Mouse (Mus musculus) neural tube, embryonic 12.5 days (tissue): ENCODE measurements around the gene Fgf23. TPM values are rescaled to one million over a fixed set of nuclear protein-coding genes. Genes with fewer than 3 reads are reported as not detected.

ENCODE experiments used
- ATAC-seq: fragments of 200-750 bp; cut with Nextera tagmentation; 2 replicates; pipeline ENCODE4 v1.8.0; 2017; ENCODE audit warnings: low read depth, mild to moderate bottlenecking, moderate TSS enrichment, moderate library complexity; ENCODE audit not compliant: low FRiP score
- H3K27ac ChIP-seq: fragments of 300-500 bp; sonication (generic); 2 replicates; pipeline ENCODE4 v1.5.1; 2016
- H3K27me3 ChIP-seq: fragments of 300-500 bp; sonication (generic); replicated peaks from 2 replicates; pipeline ENCODE4 v1.6.1; 2016; ENCODE audit warnings: mild to moderate bottlenecking
- H3K36me3 ChIP-seq: fragments of 300-500 bp; sonication (generic); 2 replicates; pipeline ENCODE4 v1.6.1; 2016; ENCODE audit warnings: mild to moderate bottlenecking
- H3K4me1 ChIP-seq: fragments of 300-500 bp; sonication (generic); 2 replicates; pipeline ENCODE4 v1.6.1; 2016
- H3K4me2 ChIP-seq: fragments of 300-500 bp; sonication (generic); replicated peaks from 2 replicates; pipeline ENCODE4 v1.6.1; 2016; ENCODE audit warnings: mild to moderate bottlenecking
- H3K4me3 ChIP-seq: fragments of 300-500 bp; sonication (generic); 2 replicates; pipeline ENCODE4 v1.5.1; 2016
- H3K9ac ChIP-seq: fragments of 300-500 bp; sonication (generic); 2 replicates; pipeline ENCODE4 v1.6.1; 2016; ENCODE audit warnings: mild to moderate bottlenecking
- H3K9me3 ChIP-seq: fragments of 300-500 bp; sonication (generic); 2 replicates; pipeline ENCODE4 v1.6.1; 2016; ENCODE audit warnings: mild to moderate bottlenecking
- WGBS: fragments of 180-500 bp; shearing (Covaris S2); methylation state at CpG from one replicate; pipeline ENCODE4 v1.1.7; 2016; 5-methylcytosine and 5-hydroxymethylcytosine counted together
- polyA plus RNA-seq: library from polyadenylated mRNA; unstranded; fragments of >200 nt; fragmentation: Nextera tagmentation; extraction: Ambion mirVana; gene quantifications from 2 replicates; pipeline ENCODE4 v1.2.1, GENCODE M21; 2016

The Fgf23 gene
- polyA plus RNA-seq, 1 experiment from 2014 or later: not detected

DNA sequence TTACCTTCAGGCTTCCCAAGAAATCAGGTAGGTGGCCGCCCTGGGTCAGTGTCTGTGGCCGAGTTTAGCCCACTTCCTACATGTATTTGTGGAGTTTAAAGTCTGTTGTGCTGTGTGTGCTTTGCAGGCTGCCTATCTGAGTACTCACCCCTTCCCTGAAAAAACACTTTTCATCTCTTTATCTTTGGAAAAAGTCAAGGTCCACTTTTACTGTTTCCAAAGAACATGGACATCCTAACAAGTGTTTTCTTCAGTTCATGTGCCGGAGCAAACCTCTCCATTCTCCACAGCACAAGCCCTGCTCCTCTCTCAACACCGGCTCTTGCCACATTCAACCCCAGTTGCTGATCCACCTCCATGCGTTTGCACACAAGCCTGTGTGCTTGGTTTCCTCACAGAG is 50.3 kb downstream of the Fgf23 start:
- peaks cover 7% of the 10 kb centered on the region; the same call in 1 of the 2 replicates for H3K36me3 ChIP-seq
- 84% methylated on average over 5 of the region's 5 CpGs for WGBS
- no peaks in the 10 kb centered on the region for H3K4me1 ChIP-seq
- H3K9ac ChIP-seq: no peak overlapping the region
- no peaks in the 10 kb centered on the region for H3K9me3 ChIP-seq
- ATAC-seq: no peak
- H3K27me3 ChIP-seq: no peaks in the 10 kb centered on the region
- H3K27ac ChIP-seq: no peak overlapping the region
- H3K4me3 ChIP-seq: no peak overlapping the region
- H3K4me2 ChIP-seq: no peak overlapping the region

DNA sequence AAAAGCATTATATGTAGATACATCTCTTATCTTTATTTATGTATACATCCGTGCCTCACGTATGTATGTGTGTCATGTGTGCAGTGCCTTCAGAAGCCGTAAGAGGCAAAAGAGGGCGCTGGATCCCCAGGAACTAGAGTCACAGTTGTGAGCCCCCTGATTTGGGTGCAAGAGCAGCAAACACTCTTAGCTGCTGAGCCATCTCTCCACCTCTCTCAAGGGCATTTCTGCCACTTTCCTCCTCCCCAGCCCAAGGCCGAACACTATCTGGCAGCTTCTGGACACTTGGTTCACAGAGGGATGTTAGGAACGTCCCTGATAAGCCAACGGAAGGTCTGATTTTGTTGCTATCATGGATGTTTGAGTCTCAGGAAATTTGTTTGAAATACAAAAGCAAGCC is 50.8 kb downstream of the Fgf23 start:
- H3K9me3 ChIP-seq: no peaks in the 10 kb centered on the region
- no peaks in the 10 kb centered on the region for H3K27me3 ChIP-seq
- H3K9ac ChIP-seq: no peak overlapping the region
- WGBS: 89% methylated on average over 7 of the region's 7 CpGs
- peaks cover 9% of the 10 kb centered on the region; the same call in 1 of the 2 replicates for H3K36me3 ChIP-seq
- ATAC-seq: no peak
- H3K4me2 ChIP-seq: no peak overlapping the region
- H3K27ac ChIP-seq: no peak overlapping the region
- no peaks in the 10 kb centered on the region for H3K4me1 ChIP-seq
- no peak overlapping the region for H3K4me3 ChIP-seq

DNA sequence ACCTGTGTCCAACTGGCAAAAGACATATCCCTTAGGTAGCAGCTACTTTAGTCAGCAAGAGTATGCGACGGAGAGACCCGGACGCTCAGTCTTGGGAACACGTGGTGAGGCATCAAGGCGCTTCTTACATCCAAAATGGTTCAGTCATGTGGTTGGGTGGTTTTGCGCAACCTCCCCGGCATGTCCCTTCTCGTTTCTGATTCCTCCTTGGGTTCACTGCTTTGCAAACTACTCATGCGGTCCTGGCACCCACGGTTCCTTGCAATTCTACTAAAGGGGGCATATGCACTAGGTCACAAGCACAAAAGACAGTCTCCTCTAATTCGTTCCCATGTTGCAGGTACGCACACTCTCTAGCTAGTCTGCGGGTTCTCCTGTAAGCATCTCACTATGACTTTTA is 57.0 kb downstream of the Fgf23 start:
- H3K4me3 ChIP-seq: no peak overlapping the region
- H3K9ac ChIP-seq: no peak overlapping the region
- H3K27ac ChIP-seq: no peak overlapping the region
- no peak for ATAC-seq
- 94% methylated on average over 14 of the region's 14 CpGs for WGBS
- H3K36me3 ChIP-seq: peaks cover 21% of the 10 kb centered on the region
- H3K4me1 ChIP-seq: peaks cover 4% of the 10 kb centered on the region; the same call in 1 of the 2 replicates
- no peak overlapping the region for H3K4me2 ChIP-seq
- H3K9me3 ChIP-seq: no peaks in the 10 kb centered on the region
- H3K27me3 ChIP-seq: no peaks in the 10 kb centered on the region

- WGBS: 82% methylated on average over 13 of the region's 13 CpGs
- no peak overlapping the region for H3K27ac ChIP-seq
These were observed 57.7 kb downstream of the Fgf23 start for GRCm38 (mm10) chr6:127130377-127130776.

More at GRCm38 (mm10) chr6:127130377-127130776, 57.7 kb downstream of the Fgf23 start:
- H3K9me3 ChIP-seq: no peaks in the 10 kb centered on the region
- no peak overlapping the region for H3K4me2 ChIP-seq
- no peak for ATAC-seq
- H3K4me3 ChIP-seq: no peak overlapping the region
- no peak overlapping the region for H3K9ac ChIP-seq
- no peaks in the 10 kb centered on the region for H3K27me3 ChIP-seq
- peaks cover 4% of the 10 kb centered on the region; the same call in 1 of the 2 replicates for H3K4me1 ChIP-seq
- peaks cover 21% of the 10 kb centered on the region for H3K36me3 ChIP-seq

Other genes starting within 250 kb of the Fgf23 start
- gene Ndufa9, start 223.8 kb upstream of the Fgf23 start, polyA plus RNA-seq: 191 TPM in 2 replicates
- 0.08 and 0.17 TPM in 2 replicates for gene Akap3, start 219.8 kb upstream of the Fgf23 start, polyA plus RNA-seq
- gene Dyrk4, start 151.1 kb upstream of the Fgf23 start, polyA plus RNA-seq: not detected in 2 replicates
- gene Rad51ap1, start 133.3 kb upstream of the Fgf23 start, polyA plus RNA-seq: 37.9 and 39.0 TPM in 2 replicates
- gene D6Wsu163e, start 132.9 kb upstream of the Fgf23 start, polyA plus RNA-seq: 22.4 and 24.5 TPM in 2 replicates
- gene Fgf6, start 57.3 kb upstream of the Fgf23 start, polyA plus RNA-seq: 0.13 and 0.34 TPM in 2 replicates
- gene Tigar, start 36.7 kb downstream of the Fgf23 start, polyA plus RNA-seq: 7.9 and 8.3 TPM in 2 replicates
- gene Ccnd2, start 79.3 kb downstream of the Fgf23 start, polyA plus RNA-seq: 399 and 445 TPM in 2 replicates